Mouse (Mus musculus) cerebral cortex, adult 2 months (tissue): ENCODE results near the gene Foxc1.

Experiments used
- WGBS: fragments of 180-500 bp; shearing (Covaris S2); methylation state at CpG from one replicate; pipeline ENCODE4 v1.1.7; 2018; 5-methylcytosine and 5-hydroxymethylcytosine counted together

Gene Foxc1

GRCm38 (mm10) chr13:31806890-31807735 is 680 bp downstream of the Foxc1 start:
- under 1% methylated on average over 94 of the region's 101 CpGs for WGBS

- 4% methylated on average over 47 of the region's 47 CpGs for WGBS
Observed at GRCm38 (mm10) chr13:31807736-31808115, 1.3 kb downstream of the Foxc1 start.

GRCm38 (mm10) chr13:31808116-31808803 is 1.8 kb downstream of the Foxc1 start:
- WGBS = 2% methylated on average over 73 of the region's 73 CpGs

- 14% methylated on average over 16 of the region's 16 CpGs for WGBS
Observed at GRCm38 (mm10) chr13:31808804-31809420, 2.5 kb downstream of the Foxc1 start.

GRCm38 (mm10) chr13:31809701-31810100 is 3.3 kb downstream of the Foxc1 start:
- WGBS = 44% methylated on average over 6 of the region's 6 CpGs

GRCm38 (mm10) chr13:31810375-31810692 is 3.9 kb downstream of the Foxc1 start:
- WGBS = 31% methylated on average over 9 of the region's 9 CpGs

- WGBS = 4% methylated on average over 64 of the region's 65 CpGs
Observed at GRCm38 (mm10) chr13:31810693-31811541, 4.5 kb downstream of the Foxc1 start.

- 49% methylated on average over 44 of the region's 44 CpGs for WGBS
Observed at GRCm38 (mm10) chr13:31811542-31812021, 5.1 kb downstream of the Foxc1 start.

- WGBS = 82% methylated on average over 2 of the region's 2 CpGs
Observed at GRCm38 (mm10) chr13:31812701-31813100, 6.3 kb downstream of the Foxc1 start.

- WGBS = 67% methylated on average over 15 of the region's 15 CpGs
Observed at GRCm38 (mm10) chr13:31815383-31816003, 9.1 kb downstream of the Foxc1 start.

GRCm38 (mm10) chr13:31818337-31818736 is 11.9 kb downstream of the Foxc1 start:
- WGBS = 71% methylated on average over 7 of the region's 7 CpGs

GRCm38 (mm10) chr13:31819664-31820405 is 13.4 kb downstream of the Foxc1 start:
- WGBS = 64% methylated on average over 14 of the region's 14 CpGs

- 31% methylated on average over 16 of the region's 16 CpGs for WGBS
Observed at GRCm38 (mm10) chr13:31820587-31821017, 14.2 kb downstream of the Foxc1 start.

GRCm38 (mm10) chr13:31821050-31821449 is 14.6 kb downstream of the Foxc1 start:
- 59% methylated on average over 6 of the region's 6 CpGs for WGBS

- whole genome bisulfite sequencing = 70% methylated on average over 5 of the region's 5 CpGs
Observed at GRCm38 (mm10) chr13:31823316-31823715, 16.9 kb downstream of the Foxc1 start.

GRCm38 (mm10) chr13:31825180-31825579 is 18.7 kb downstream of the Foxc1 start:
- WGBS = 92% methylated on average over 1 of the region's 1 CpGs

GRCm38 (mm10) chr13:31827160-31827559 is 20.7 kb downstream of the Foxc1 start:
- 80% methylated on average over 5 of the region's 5 CpGs for WGBS

- 62% methylated on average over 3 of the region's 3 CpGs for WGBS
Observed at GRCm38 (mm10) chr13:31827820-31828332, 21.4 kb downstream of the Foxc1 start.

- 81% methylated on average over 4 of the region's 4 CpGs for WGBS
Observed at GRCm38 (mm10) chr13:31828446-31828845, 22.0 kb downstream of the Foxc1 start.

- 66% methylated on average over 9 of the region's 9 CpGs for WGBS
Observed at GRCm38 (mm10) chr13:31830332-31830731, 23.9 kb downstream of the Foxc1 start.
